Comparison of ENCODE assay signal across 9 mouse cellular contexts in genomic region chr9:118678020-118678750, GRCm38 (mm10).
DNase-seq lines count a peak whose midpoint lies in the region; ATAC-seq and TF ChIP-seq lines count a peak whose summit lies in the region.
"Had no signal": no experiment of that assay in that cellular context is flagged by ENCODE, and none has a peak within 500 bp of the region (broad histone marks: within the 10 kb centered on the region; RNA-seq: fewer than 3 reads in every experiment).

No protein-coding gene starts in this region.

- H3K4me2 ChIP-seq in liver, embryonic 12.5 days = no peak overlapping the region
- H3K4me2 ChIP-seq in stomach, postnatal 0 days (replicated peaks; ENCODE audit: low read depth) = no peak overlapping the region

- H3K27ac ChIP-seq in liver, embryonic 12.5 days = no peak overlapping the region
- peak overlapping the region; percentile 31 for H3K27ac ChIP-seq in stomach, postnatal 0 days (replicated peaks)
- H3K27ac ChIP-seq: kidney, postnatal 0 days had no signal

- no peak for TF ChIP-seq CTCF in brain, embryonic 14.5 days (IDR thresholded peaks at IDR 0.05; ENCODE audit: borderline replicate concordance, extremely low read depth, insufficient read depth, insufficient read length)
- no peak for TF ChIP-seq CTCF in stomach, postnatal 0 days (IDR thresholded peaks at IDR 0.05; ENCODE audit: low read depth)

- H3K4me3 ChIP-seq in liver, embryonic 12.5 days = no peak overlapping the region
- no peak overlapping the region for H3K4me3 ChIP-seq in stomach, postnatal 0 days (ENCODE audit: low read depth, low read length)

- peak; percentile 37 for DNase-seq in liver
- peak; percentile 43 for DNase-seq in brain, embryonic 14.5 days (ENCODE audit: low read depth)
- DNase-seq in induced T-regulatory cell, adult 2 months (ENCODE audit: low read depth) = peak; percentile 84
- DNase-seq in stomach, postnatal 0 days (ENCODE audit: low spot score) = no peak
- DNase-seq in cerebellum, adult 8-10 months = no peak
- no peak for DNase-seq in right cerebral cortex, postnatal 4 days
- DNase-seq in cerebellum, postnatal 25 days = no peak

- ATAC-seq in liver, embryonic 12.5 days = no peak
- 0 out of 2 replicates have a peak, but pooled peaks have one; percentile 16 for ATAC-seq in stomach, postnatal 0 days (ENCODE audit: low FRiP score, low TSS enrichment)

- H3K4me1 ChIP-seq in liver, embryonic 12.5 days = peaks cover 16% of the 10 kb centered on the region
- no peaks in the 10 kb centered on the region for H3K4me1 ChIP-seq in stomach, postnatal 0 days (replicated peaks; ENCODE audit: control insufficient read depth, insufficient read depth)

- TF ChIP-seq POLR2A in brain, embryonic 14.5 days (IDR thresholded peaks at IDR 0.05; ENCODE audit: borderline replicate concordance, extremely low read depth, insufficient read depth, insufficient read length, poor library complexity, severe bottlenecking) = no peak

- peaks cover 6% of the 10 kb centered on the region; the same call in 1 of the 2 replicates for H3K27me3 ChIP-seq in liver, embryonic 12.5 days (replicated peaks)
- H3K27me3 ChIP-seq in stomach, postnatal 0 days (ENCODE audit: control insufficient read depth, insufficient read depth, low read length) = no peaks in the 10 kb centered on the region

- TF ChIP-seq EP300 in stomach, postnatal 0 days (optimal IDR thresholded peaks at IDR 0.05) = no peak

- WGBS in liver, embryonic 12.5 days (ENCODE audit: insufficient replicate concordance) = 30% methylated on average over 15 of the region's 15 CpGs
- WGBS in stomach, postnatal 0 days = 64% methylated on average over 15 of the region's 15 CpGs

- no peaks in the 10 kb centered on the region for H3K36me3 ChIP-seq in liver, embryonic 12.5 days
- no peaks in the 10 kb centered on the region for H3K36me3 ChIP-seq in stomach, postnatal 0 days (ENCODE audit: control insufficient read depth, insufficient read depth, low read length)

- no peak overlapping the region for H3K9ac ChIP-seq in liver, embryonic 12.5 days
- H3K9ac ChIP-seq in stomach, postnatal 0 days (ENCODE audit: low read length) = no peak overlapping the region

- H3K9me3 ChIP-seq in liver, embryonic 12.5 days (replicated peaks) = no peaks in the 10 kb centered on the region
- H3K9me3 ChIP-seq in stomach, postnatal 0 days (ENCODE audit: control insufficient read depth, low read length) = no peaks in the 10 kb centered on the region

Comparison
In these comparisons a context has a peak if more than half of its experiments do, and no peak if none do; other contexts are left out.
1. DNase-seq: peak in liver (single experiment), brain, embryonic 14.5 days (single experiment) and induced T-regulatory cell, adult 2 months (single experiment); none in stomach, postnatal 0 days (single experiment), cerebellum, adult 8-10 months (single experiment), right cerebral cortex, postnatal 4 days (single experiment) and cerebellum, postnatal 25 days (0 of 2).